Mouse (Mus musculus): ENCODE measurements around the gene Fzd5. TPM values are rescaled to one million over a fixed set of nuclear protein-coding genes. Genes with fewer than 3 reads are reported as not detected.

Gene Fzd5
- polyA plus RNA-seq, 1 experiment from 2014 or later = 1.8 TPM

DNA sequence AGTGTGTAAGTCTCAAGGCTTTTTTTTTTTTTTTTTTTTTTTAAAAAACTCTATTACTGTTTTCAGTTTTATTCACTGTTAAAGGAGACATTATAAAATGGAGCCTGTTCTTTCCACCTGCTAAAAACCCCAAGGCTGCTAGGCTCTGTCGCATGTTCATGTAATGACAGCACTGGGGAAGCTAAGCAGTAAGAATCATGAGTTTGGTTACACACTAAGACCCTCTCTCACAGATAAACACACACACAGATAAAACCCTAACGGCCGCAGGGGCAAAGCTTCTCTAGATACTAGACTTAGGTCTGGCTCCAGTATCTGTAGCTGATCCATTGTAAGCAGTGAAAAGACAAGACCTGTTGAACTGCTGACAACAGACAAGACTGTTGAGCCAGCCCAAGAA is 56.1 kb downstream of the Fzd5 start:
- no peaks in the 10 kb centered on the region for H3K9me3 ChIP-seq (replicated peaks; ENCODE audit: control insufficient read depth, low read length)
- no peak overlapping the region for H3K4me3 ChIP-seq (ENCODE audit: low read length)
- no peak overlapping the region for H3K27ac ChIP-seq (ENCODE audit: low read length)
- H3K9ac ChIP-seq (ENCODE audit: low read length) = no peak overlapping the region
- 61% methylated on average over 3 of the region's 3 CpGs for WGBS
- no peak overlapping the region for H3K4me2 ChIP-seq (ENCODE audit: low read depth, low read length)
- no peaks in the 10 kb centered on the region for H3K27me3 ChIP-seq (ENCODE audit: control insufficient read depth, insufficient read depth, low read length)
- H3K36me3 ChIP-seq (ENCODE audit: control insufficient read depth, insufficient read depth) = no peaks in the 10 kb centered on the region
- no peaks in the 10 kb centered on the region for H3K4me1 ChIP-seq (ENCODE audit: control insufficient read depth, insufficient read depth, low read length)
- ATAC-seq (replicated peaks; ENCODE audit: extremely low read depth, insufficient read depth, low FRiP score) = no peak

Other genes with a start within 250 kb of the Fzd5 start
- gene Creb1, start 205.1 kb downstream of the Fzd5 start, polyA plus RNA-seq (2015; fragmentation: Nextera tagmentation; extraction: Ambion mirVana) = 21.0 and 24.0 TPM in 2 replicates
- gene Mettl21a, start 120.5 kb downstream of the Fzd5 start, polyA plus RNA-seq (2015; fragmentation: Nextera tagmentation; extraction: Ambion mirVana) = 14.4 and 14.9 TPM in 2 replicates
- 3.2 and 3.9 TPM in 2 replicates for gene Ccnyl1, start 47.3 kb downstream of the Fzd5 start, polyA plus RNA-seq (2015; fragmentation: Nextera tagmentation; extraction: Ambion mirVana)
- 6.8 and 7.2 TPM in 2 replicates for gene Plekhm3, start 219.1 kb upstream of the Fzd5 start, polyA plus RNA-seq (2015; fragmentation: Nextera tagmentation; extraction: Ambion mirVana)